8 mouse cellular contexts compared by ENCODE assay signal in the genomic region with DNA sequence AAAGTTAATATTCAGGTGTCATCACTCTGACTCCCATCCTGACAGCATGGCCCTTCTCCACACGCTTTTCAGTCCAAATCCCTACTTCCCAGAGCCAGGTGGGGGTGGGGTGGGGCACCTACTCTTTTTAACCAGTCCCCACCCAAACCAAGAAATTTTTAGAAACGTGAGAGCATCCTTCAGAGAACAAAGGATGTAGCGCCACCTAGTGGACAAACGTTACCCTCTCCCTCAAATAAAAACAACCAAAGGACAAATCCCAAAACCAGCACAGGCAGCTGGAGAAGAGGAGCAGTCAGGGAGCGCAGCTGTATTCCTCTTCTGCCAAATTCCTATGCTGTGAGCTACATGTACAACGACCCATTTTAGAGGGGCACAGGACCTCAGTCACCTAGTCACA.
DNase-seq lines count a peak whose midpoint lies in the region; ATAC-seq and TF ChIP-seq lines count a peak whose summit lies in the region.

No protein-coding gene starts in this region.

- 0 out of 2 replicates have a peak overlapping the region, but pooled peaks have one; percentile 29 for H3K27ac ChIP-seq in heart, embryonic 10.5 days

- H3K27me3 ChIP-seq in heart, embryonic 10.5 days (ENCODE audit: insufficient read depth, poor library complexity, severe bottlenecking), result no peaks in the 10 kb centered on the region

- H3K4me1 ChIP-seq in heart, embryonic 10.5 days, result peaks cover 4% of the 10 kb centered on the region; the same call in 1 of the 2 replicates
- H3K4me1 ChIP-seq in lung, adult 2 months (ENCODE audit: control insufficient read depth, insufficient read depth, low read length), result no peaks in the 10 kb centered on the region; the same call in 1 of the 2 replicates

- no peak overlapping the region for H3K4me3 ChIP-seq in heart, embryonic 10.5 days
- H3K4me3 ChIP-seq in lung, adult 2 months (replicated peaks; ENCODE audit: extremely low read depth, low read depth, low read length), result no peak overlapping the region

- TF ChIP-seq CTCF in lung, adult 2 months (IDR thresholded peaks at IDR 0.05; ENCODE audit: insufficient read depth, low read length), result peak; percentile 15; the same call in 1 of the 2 replicates

- no peaks in the 10 kb centered on the region for H3K9me3 ChIP-seq in heart, embryonic 10.5 days

- 10% methylated on average over 6 of the region's 6 CpGs for WGBS in heart, embryonic 10.5 days
- 13% methylated on average over 6 of the region's 6 CpGs for WGBS in large intestine, adult 2 months
- 11% methylated on average over 6 of the region's 6 CpGs for WGBS in lung, adult 2 months

- DNase-seq in A20 (ENCODE audit: low read depth, low spot score) (peak; percentile 37), ZHBTc4 (ENCODE audit: low read depth, low spot score) (peak; percentile 76)
- DNase-seq in embryo, embryonic 11 days, result peak; percentile 87
- no peak for DNase-seq in heart, embryonic 10.5 days (ENCODE audit: low spot score)
- peak; percentile 28 for DNase-seq in large intestine, adult 2 months (ENCODE audit: low read depth, low spot score)
- peak; percentile 21 for DNase-seq in lung, adult 2 months
- peak; percentile 70 to 74 for DNase-seq in right cerebral cortex, adult 2 months (ENCODE audit: low spot score in 2 of 2)

- TF ChIP-seq POLR2A in lung, adult 2 months (IDR thresholded peaks at IDR 0.05; ENCODE audit: borderline replicate concordance, extremely low read depth, low read depth, low read length), result no peak

- H3K36me3 ChIP-seq in heart, embryonic 10.5 days, result no peaks in the 10 kb centered on the region

- no peak for ATAC-seq in erythroid progenitor cell, adult 5-6 weeks (replicated peaks; ENCODE audit: low FRiP score, poor library complexity, severe bottlenecking)
